Mouse (Mus musculus) stomach, adult 2 months (tissue): ENCODE measurements around the gene Hvcn1. TPM values are rescaled to one million over a fixed set of nuclear protein-coding genes. Genes with fewer than 3 reads are reported as not detected.

ENCODE experiments used
- polyA plus RNA-seq: library from polyadenylated mRNA; depleted of rRNA; stranded (reverse); fragments of >200 nt; gene quantifications from 2 replicates; pipeline ENCODE4 v1.2.3, GENCODE M21; 2012; rRNA removed

Hvcn1 gene
- polyA plus RNA-seq = 0.87 and 1.2 TPM in 2 replicates

DNA sequence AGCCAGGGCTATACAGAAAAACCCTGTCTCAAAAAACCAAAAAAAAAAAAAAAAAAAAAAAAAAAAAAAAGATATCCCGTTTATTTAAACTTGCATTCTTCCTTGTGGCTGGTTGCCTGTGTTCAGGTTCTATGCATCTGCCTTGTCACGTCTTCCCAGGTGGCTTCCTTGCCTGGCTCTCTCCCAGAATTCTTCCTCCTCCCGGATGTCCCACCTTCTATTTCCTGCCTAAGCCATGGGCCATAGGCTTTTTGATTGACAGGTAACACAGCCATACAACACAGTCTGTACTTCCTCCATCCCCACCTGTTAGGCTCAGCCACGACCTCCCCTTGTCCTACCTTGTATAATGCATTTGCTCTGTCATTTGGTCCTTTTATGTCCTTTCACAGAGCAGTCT lies at the start of gene Hvcn1:
Gene Hvcn1, plus strand, starts transcription at position 330 of the 400 bp plus-strand sequence.

DNA sequence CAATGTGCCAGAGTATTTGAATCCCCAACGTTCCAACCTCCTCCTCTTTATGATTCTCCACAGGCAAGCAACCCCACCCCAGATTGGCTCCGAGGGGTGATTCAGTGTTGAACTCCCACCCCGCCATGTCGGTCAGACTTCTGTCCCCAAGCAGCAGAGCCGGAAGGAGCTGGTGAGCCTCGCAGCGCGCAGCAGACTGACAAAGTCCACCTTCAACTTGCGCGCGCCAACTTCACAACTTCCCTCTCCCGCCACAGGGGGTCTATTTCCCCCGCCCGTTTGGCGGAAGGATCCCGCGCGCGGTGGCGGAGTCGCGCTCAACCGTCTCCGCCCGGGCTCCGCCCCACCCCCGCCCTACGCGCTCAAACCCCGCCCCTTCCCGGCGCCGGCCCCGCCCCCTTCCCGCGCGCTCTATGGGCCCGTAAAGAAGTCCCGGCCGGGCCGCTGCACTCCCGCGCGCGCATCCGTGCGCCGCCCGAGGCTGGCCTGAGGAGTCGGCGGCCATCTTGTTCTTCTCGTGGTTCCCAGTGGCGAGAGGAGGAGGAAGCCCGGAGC lies 48.7 kb upstream of the Hvcn1 start, which contains the start of gene Ppp1cc:
Gene Ppp1cc, plus strand, starts transcription at position 452 of the 555 bp plus-strand sequence.

GRCm38 (mm10) chr5:122263933-122264905 lies 57.6 kb downstream of the Hvcn1 start, which contains the start of gene Tctn1:
Gene Tctn1, minus strand, starts transcription at chr5:122264460.

GRCm38 (mm10) chr5:122284183-122285028 lies 77.8 kb downstream of the Hvcn1 start, which contains the start of gene Pptc7:
Gene Pptc7, plus strand, starts transcription at chr5:122284365.

Other genes with a start within 250 kb of the Hvcn1 start
- 1.5 and 2.2 TPM in 2 replicates for gene Cux2, start 156.7 kb upstream of the Hvcn1 start, polyA plus RNA-seq
- gene Myl2, start 105.9 kb upstream of the Hvcn1 start, polyA plus RNA-seq = not detected in 2 replicates
- not detected in 2 replicates for gene Ccdc63, start 66.0 kb upstream of the Hvcn1 start, polyA plus RNA-seq
- 14.2 and 15.7 TPM in 2 replicates for gene Ppp1cc, start 48.5 kb upstream of the Hvcn1 start, polyA plus RNA-seq
- gene Tctn1, start 57.7 kb downstream of the Hvcn1 start, polyA plus RNA-seq = 8.8 and 10.5 TPM in 2 replicates
- 11.9 and 13.2 TPM in 2 replicates for gene Pptc7, start 77.6 kb downstream of the Hvcn1 start, polyA plus RNA-seq
- 0.90 and 1.2 TPM in 2 replicates for gene Rad9b, start 147.4 kb downstream of the Hvcn1 start, polyA plus RNA-seq
- 7.0 and 8.9 TPM in 2 replicates for gene Vps29, start 147.6 kb downstream of the Hvcn1 start, polyA plus RNA-seq
- gene Gpn3, start 165.1 kb downstream of the Hvcn1 start, polyA plus RNA-seq = 29.0 and 30.5 TPM in 2 replicates
- 4.2 and 6.9 TPM in 2 replicates for gene Fam216a, start 165.6 kb downstream of the Hvcn1 start, polyA plus RNA-seq
- 63.6 and 87.7 TPM in 2 replicates for gene Arpc3, start 185.1 kb downstream of the Hvcn1 start, polyA plus RNA-seq
- gene Anapc7, start 214.9 kb downstream of the Hvcn1 start, polyA plus RNA-seq = 12.0 and 14.9 TPM in 2 replicates